Mouse (Mus musculus) megakaryocyte-erythroid progenitor cell, adult 5-6 weeks (primary cell): ENCODE results near the gene Slc22a13. TPM values are rescaled to one million over a fixed set of nuclear protein-coding genes. Genes with fewer than 3 reads are reported as not detected.

Source experiments
- ATAC-seq: replicated peaks from 2 replicates; pipeline ENCODE4 v1.8.0; 2016; ENCODE audit warnings: mild to moderate bottlenecking, inconsistent platforms; ENCODE audit not compliant: severe bottlenecking, poor library complexity, low FRiP score, low TSS enrichment
- total RNA-seq, 2 experiments: library from RNA; stranded (forward) in 1 of 2; stranded (reverse) in 1 of 2; fragments of 200-1000, 215-1000 nt in 1 of 2; fragments of >200 nt in 1 of 2; fragmentation: Nextera tagmentation in 1 of 2; gene quantifications; 2 replicates each; pipeline ENCODE4 v1.2.3; 2014 to 2017

Gene Slc22a13
- total RNA-seq, 2 experiments from 2014 or later = not detected

DNA sequence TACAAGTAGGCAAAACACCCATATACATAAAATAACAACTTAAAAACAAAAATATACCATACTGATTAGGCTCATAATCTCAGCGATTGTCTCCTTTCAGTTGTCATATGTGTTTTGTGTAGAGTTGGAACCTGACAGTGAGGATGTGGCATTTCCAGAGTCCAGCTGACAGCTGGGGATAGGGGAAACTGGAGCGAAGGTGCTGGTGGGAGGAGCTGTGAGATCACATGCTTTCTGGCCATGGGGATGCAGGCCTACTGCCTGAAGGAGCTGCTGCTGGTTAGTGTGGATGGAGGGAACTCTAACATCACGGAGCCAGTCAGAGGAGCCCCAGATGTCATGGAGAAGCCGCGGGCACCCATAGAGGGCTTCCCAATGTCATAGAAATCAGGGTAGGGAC, 3.1 kb downstream of the Slc22a13 start:
- no peak for ATAC-seq

DNA sequence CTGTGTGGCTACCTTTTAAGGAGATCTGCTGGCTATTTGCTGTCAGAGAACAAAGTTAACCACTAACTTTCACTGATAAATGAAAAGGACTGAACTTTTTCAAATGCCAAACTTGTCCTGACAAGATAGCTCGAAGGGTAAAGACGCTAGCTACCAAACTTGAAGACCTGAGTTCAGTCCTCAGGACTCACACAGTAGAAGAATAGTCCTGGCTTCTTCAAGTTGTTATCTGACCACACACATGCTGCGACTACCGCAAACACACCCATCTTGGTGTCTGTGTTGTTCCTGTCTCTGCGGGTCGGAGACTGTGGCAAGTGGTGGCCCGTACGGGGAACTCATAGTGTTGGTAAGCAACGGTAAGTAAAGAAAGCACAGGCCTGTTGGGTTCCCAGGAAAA, 5.3 kb downstream of the Slc22a13 start:
- no peak for ATAC-seq

- ATAC-seq = no peak
These were observed 7.2 kb downstream of the Slc22a13 start for GRCm38 (mm10) chr9:119201653-119202052.

DNA sequence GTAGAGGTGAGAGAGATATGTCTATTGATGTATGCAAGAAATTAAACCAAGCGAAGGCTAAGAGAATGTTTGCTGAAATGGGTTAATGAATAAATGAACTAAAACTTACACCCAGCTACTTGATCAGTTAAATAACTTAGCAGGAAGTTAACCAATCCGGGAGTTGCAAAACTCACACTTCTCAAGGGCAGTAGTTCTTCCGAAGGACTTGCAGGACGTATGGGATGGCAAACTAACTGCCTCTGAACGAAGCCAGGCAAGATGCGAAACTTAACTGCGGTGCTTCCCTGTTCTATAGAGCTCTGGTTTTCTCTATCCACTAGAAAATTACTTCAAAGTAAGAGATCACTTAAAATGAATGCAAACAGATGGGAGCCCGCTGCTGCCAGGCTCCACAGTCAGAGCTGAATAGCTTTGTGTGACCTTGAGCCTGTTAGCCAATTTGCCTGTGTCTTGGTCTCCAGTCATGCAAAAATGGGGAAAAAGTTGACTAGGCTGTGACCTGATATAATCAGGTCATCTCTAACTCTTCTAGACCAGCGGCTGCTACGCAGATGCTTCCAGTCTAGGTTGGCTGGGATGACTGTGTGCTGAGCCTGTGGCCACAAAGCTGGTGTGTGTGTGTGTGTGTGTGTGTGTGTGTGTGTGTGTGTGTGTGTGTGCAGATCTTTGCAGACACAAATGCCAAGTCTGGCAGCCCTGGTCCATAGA, 9.6 kb downstream of the Slc22a13 start:
- ATAC-seq = no peak

DNA sequence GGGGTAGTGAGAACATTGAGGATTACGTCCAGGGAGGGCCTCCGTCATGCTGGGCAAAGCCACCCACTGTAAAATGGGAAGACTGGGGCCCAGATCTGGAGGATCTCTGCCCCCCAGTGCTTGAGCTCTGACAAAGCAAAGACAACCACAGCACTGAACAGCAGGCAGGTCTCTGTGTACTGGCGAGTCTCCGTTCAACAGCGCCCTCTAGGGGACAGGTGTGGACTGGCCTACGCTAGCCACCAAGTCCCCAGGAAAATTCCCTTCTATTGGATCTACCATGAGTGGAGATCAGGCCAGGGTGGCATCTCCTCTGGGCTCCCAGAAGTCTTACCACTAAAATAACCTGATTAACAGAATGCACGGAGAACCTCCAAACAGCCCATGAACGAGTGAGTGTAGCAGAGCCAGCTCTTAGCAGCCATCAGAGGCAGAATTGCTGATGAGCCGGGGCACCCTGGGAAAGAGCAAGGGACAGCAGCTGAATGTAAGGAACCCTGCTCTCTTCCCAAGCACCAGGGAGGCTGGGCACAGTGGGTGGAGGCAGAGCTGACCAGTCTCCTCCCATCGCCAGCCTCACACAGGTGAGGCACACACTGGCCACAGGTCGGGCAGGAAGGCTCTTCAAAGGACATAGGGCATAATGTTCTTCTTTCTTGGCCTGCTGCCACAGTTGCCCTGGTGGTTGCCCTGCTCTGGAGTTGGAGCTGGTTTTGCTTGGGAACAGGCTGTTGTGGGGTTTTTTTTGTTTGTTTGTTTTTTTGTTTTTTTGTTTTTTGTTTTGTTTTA, 16.5 kb downstream of the Slc22a13 start:
- peak; percentile 49; the same call in 1 of the 2 replicates for ATAC-seq

GRCm38 (mm10) chr9:119181241-119181728, 27.6 kb downstream of the Slc22a13 start:
- ATAC-seq = no peak

DNA sequence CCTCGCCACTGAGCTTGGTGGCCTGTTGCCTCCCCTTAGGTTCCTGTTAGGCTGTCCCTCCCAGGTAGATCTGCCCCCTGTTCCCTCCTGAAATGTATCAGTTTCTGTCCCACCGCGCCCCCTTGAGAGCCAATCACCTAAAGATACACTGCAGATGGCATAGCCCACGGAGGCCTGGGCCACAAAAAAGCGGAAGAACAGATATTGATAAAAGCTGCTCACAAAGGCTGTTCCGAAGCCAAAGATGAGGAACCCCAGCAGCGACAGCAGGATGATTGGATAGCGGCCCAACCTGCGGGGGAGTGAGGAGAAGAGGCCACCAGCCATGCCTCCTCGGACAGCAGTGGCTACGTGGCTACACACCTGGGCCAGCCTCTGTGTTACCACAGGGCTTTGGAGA, 29.6 kb downstream of the Slc22a13 start:
- no peak for ATAC-seq

GRCm38 (mm10) chr9:119167608-119168007, 41.3 kb downstream of the Slc22a13 start:
- no peak for ATAC-seq

DNA sequence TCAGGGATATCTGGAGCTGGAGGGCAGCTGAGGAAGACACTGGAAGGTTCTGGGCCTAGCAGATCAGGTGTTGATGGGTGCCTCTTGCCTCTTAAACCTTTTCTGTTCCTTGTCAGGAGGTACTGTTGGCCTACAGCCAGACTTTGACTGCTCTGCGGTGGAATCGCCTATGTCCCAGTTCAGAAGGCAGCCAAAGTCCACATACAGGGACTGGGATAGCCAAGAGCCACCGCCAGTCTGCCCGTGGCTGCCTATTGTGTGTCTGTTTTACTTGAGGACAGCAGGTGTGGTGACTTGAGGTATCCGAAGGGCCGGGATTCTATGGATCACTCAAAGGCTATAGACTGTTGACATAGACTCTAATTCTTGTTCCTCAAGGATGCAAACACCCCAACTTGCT, 43.4 kb downstream of the Slc22a13 start:
- no peak for ATAC-seq

DNA sequence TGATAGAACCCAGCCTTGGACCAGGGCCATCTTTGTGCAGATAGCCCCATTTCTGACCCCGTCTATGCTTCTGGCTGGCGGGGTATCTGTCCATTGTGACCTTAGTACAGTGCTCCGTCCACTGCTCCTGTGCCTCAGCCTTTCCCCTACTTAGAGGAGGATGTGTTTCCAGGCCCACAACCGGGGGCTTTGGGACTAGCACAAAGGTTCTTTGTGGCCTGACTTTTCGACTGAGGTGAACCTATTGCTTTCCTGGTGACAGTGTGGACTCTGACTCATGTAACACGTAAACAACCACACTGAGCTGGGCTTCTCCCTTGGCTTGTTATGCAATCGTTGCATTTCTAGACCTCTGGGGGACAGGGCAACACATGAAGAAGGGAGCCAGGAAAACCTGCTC, 44.2 kb downstream of the Slc22a13 start:
- ATAC-seq = no peak

DNA sequence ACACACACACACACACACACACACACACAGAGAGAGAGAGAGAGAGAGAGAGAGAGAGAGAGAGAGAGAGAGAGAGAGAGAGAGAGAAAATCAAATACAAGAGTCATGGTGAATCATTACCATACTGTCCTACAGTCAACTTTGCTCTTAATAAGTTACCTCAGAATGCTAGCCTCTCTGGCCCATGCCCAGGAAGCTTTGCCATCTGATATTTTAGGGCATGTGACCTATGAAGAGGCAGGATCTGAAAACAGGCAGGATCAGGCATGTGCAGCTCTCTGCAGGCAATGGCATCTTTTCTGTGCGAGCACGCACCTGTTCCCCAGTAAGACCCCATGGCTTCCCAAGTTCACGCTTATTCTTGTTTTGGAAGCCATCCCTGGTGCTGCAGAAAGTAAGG, 48.2 kb downstream of the Slc22a13 start:
- ATAC-seq = no peak

DNA sequence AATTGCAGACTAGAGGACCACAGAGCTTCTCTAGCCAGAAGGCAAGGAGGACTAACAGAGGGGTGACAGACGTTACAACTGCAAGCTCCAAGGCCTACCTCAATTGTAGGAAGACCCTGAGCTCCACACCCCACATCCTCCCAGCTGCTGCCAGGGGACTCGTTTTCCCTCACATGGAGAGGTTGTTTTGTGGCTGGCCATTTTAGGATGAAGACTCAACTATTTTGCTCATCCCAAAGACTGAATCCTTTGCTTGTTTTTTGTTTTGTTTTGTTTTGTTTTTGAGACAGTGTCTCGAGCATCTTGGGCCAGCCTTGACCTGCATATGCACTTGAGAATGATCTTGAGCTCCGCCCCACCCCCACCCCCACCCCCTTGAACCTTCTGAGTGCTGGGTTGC, 50.0 kb downstream of the Slc22a13 start, which contains the start of gene Gm47289:
Gene Gm47289, plus strand, starts transcription at position 301 of the 400 bp plus-strand sequence.
- ATAC-seq = no peak

DNA sequence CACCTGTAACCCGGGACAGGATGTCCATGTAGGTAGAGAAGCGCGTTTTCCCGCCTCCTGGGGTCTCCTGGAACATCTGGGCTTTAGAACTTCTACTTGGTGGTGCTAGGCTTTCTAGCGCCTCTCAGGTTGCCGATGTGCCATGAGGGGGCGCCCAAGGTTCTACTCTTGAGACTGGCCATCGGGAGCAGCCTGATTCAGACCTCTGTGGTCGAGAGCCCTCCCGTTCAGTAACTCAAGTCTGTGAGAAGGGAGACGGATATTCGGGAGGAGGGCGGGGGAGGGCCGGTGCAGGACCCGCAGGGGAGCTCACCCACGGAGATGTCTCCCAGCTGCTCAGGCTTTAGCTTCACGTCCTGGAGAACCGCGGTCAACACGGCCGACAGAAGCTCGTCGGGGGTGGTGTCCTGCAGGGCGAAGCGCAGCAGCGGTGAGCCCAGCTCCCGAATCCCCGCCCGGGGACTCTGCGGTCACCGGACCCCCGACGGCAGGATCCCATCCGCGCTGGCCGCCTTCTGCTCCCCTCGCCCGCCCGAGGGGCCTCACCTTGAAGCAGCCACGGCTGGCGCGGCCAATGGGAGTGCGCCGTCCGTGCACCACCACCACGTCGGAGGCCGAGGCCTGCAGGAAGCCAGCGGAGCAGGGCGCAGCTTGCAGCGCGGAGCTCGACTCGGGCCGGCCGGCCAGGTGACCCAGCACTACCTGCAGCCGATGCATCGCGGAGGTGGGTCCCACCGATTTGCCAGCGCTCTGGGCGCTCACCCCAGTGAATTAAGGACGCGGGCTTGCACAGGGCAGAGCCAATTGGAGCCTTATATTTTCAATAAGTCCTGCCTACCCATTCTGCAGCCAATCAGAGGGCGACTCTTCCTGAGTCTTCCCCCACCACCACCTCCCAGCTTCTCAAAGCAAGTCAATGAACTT, 52.4 kb downstream of the Slc22a13 start, which contains the start of gene Acaa1b:
Gene Acaa1b, minus strand, starts transcription at position 816 of the 924 bp plus-strand sequence.
- peak; percentile 66 for ATAC-seq

GRCm38 (mm10) chr9:119155826-119156225, 53.1 kb downstream of the Slc22a13 start:
- ATAC-seq = no peak

DNA sequence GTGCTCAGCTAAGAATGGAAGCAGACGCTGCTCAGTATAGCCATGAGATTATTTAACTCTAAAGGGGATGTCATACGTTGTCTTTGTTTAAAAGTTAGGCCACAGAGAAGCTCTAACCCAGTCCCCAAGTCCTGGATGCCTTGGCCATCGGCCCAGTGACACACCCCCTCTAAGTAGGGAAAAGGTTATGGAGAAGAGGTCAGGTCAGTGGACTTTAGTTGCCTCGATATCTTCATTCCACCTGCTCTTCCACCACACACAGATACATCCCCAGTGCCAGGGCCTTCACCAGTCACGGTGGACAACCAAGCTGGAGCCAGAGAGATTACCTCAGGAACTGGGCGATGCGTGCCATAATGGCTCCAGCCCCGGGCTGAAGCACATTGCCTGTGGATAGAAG, 53.5 kb downstream of the Slc22a13 start:
- ATAC-seq = no peak

DNA sequence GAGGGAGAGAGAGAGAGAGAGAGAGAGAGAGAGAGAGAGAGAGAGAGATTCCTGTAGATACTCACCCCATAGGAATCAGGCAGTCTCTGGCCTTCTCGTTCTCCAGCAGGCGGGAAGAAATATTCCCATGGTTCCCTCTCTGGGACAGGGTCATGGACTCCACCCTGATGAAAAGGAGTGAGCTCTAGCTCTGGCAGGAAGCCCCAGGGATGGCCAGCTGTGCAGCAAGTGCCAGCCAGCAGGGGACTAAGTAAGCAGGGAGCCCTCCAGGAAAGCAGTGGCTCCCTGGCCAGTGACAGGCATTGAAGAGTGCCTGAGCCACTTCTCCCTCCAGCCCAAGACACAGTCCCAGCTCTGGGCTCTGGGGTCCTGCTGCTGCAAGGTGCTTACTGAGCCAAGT, 57.1 kb downstream of the Slc22a13 start:
- no peak for ATAC-seq

- peak; percentile 69 for ATAC-seq
These were observed 59.3 kb downstream of the Slc22a13 start for GRCm38 (mm10) chr9:119149601-119150000.

GRCm38 (mm10) chr9:119146098-119146770, 62.7 kb downstream of the Slc22a13 start:
- ATAC-seq = no peak

GRCm38 (mm10) chr9:119145638-119146037, 63.3 kb downstream of the Slc22a13 start:
- ATAC-seq = no peak
